Comparison of ENCODE assay signal across 14 mouse cellular contexts in the genomic region with DNA sequence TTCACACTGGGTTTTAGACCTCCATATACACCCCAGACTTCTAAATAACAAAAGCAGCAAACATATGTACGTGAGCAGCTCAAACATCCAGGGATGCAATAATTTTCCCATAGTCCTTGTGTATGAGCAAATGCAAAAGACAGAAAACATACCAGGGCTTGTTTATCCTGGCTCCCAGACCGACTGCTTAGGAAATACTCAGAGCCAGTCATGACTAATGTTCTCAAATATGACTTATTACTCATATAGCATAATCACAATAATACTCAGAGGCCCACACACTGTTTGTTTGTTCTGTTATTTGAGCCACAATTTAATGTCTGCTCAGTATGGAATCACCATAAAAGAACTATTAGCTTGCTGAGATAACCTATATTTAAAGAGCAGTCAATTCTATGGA.
"Had no signal": no experiment of that assay in that cellular context is flagged by ENCODE, and none has a peak within 500 bp of the region (broad histone marks: within the 10 kb centered on the region; RNA-seq: fewer than 3 reads in every experiment).

No protein-coding gene starts in this region.

- ATAC-seq: midbrain, embryonic 15.5 days had no signal

- H3K4me3 ChIP-seq: left cerebral cortex, adult 2 months; limb, embryonic 10.5 days; liver, embryonic 15.5 days; megakaryocyte, embryonic 14.5 days; midbrain, embryonic 15.5 days; stomach, embryonic 15.5 days had no signal

- H3K4me2 ChIP-seq: liver, embryonic 11.5 days; liver, embryonic 15.5 days; midbrain, embryonic 11.5 days; midbrain, embryonic 15.5 days; stomach, embryonic 15.5 days had no signal

- H3K9me3 ChIP-seq: limb, embryonic 10.5 days; liver, embryonic 15.5 days; midbrain, embryonic 15.5 days; stomach, embryonic 15.5 days had no signal

- H3K9ac ChIP-seq: liver, embryonic 15.5 days; midbrain, embryonic 15.5 days; stomach, embryonic 15.5 days had no signal

- H3K36me3 ChIP-seq: limb, embryonic 10.5 days; liver, embryonic 15.5 days; midbrain, embryonic 15.5 days; stomach, embryonic 15.5 days had no signal

- H3K4me1 ChIP-seq: limb, embryonic 10.5 days; liver, embryonic 15.5 days; megakaryocyte, embryonic 14.5 days; midbrain, embryonic 15.5 days; stomach, embryonic 15.5 days had no signal

- H3K27ac ChIP-seq: left cerebral cortex, adult 2 months; limb, embryonic 10.5 days; liver, embryonic 15.5 days; macrophage; midbrain, embryonic 15.5 days; stomach, embryonic 15.5 days had no signal

- DNase-seq: kidney, postnatal 10 days; lung, adult 2 months; lung, postnatal 14 days; right cerebral cortex, postnatal 14 days; thymus, postnatal 36 days had no signal

- H3K27me3 ChIP-seq: liver, embryonic 15.5 days; megakaryocyte, embryonic 14.5 days; midbrain, embryonic 15.5 days; stomach, embryonic 15.5 days had no signal
